Mouse (Mus musculus): ENCODE results near the gene Napsa. TPM values are rescaled to one million over a fixed set of nuclear protein-coding genes. Genes with fewer than 3 reads are reported as not detected.

The Napsa gene
- polyA plus RNA-seq, 1 experiment from 2014 or later: 2.1 TPM

- Histone ChIP-seq H3K4me1 (replicated peaks) (peaks cover 2% of the 10 kb centered on the region), H3K27ac (replicated peaks) (no peak overlapping the region), H3K4me2 (no peak overlapping the region), H3K27me3 (peaks cover 10% of the 10 kb centered on the region), H3K9ac (no peak overlapping the region), H3K9me3 (no peaks in the 10 kb centered on the region), H3K36me3 (no peaks in the 10 kb centered on the region), H3K4me3 (no peak overlapping the region)
- WGBS: 86% methylated on average over 25 of the region's 29 CpGs
- no peak for ATAC-seq (ENCODE audit: low FRiP score, low read depth)
Measured at GRCm38 (mm10) chr7:44532918-44533745, 39.0 kb upstream of the Napsa start.

DNA sequence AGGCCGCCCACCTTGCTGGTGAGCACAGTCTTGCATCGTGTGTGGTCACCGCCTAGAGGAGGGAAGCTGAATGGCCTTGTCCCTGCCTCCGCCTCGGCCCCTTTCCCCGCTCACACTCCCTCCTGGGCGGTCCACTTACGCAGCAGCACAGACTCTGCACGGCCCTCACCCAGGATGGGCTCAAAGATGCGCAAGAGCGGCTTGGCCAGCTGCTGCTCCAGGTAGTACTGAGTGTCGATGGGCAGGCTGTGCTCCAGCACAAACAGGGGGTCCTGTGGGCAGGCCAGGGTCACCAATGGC, 38.5 kb upstream of the Napsa start:
- no peak overlapping the region for H3K4me3 ChIP-seq
- H3K27me3 ChIP-seq: peaks cover 7% of the 10 kb centered on the region
- no peak overlapping the region for H3K27ac ChIP-seq (replicated peaks)
- H3K4me2 ChIP-seq: no peak overlapping the region
- no peak overlapping the region for H3K9ac ChIP-seq
- no peaks in the 10 kb centered on the region for H3K4me1 ChIP-seq (replicated peaks)
- H3K9me3 ChIP-seq: no peaks in the 10 kb centered on the region
- 81% methylated on average over 12 of the region's 12 CpGs for WGBS
- H3K36me3 ChIP-seq: no peaks in the 10 kb centered on the region
- ATAC-seq (ENCODE audit: low FRiP score, low read depth): no peak

- no peak for ATAC-seq (ENCODE audit: low FRiP score, low read depth)
- no peaks in the 10 kb centered on the region for H3K9me3 ChIP-seq
- H3K36me3 ChIP-seq: no peaks in the 10 kb centered on the region
- 91% methylated on average over 13 of the region's 13 CpGs for WGBS
- H3K4me1 ChIP-seq (replicated peaks): no peaks in the 10 kb centered on the region
- H3K27ac ChIP-seq (replicated peaks): no peak overlapping the region
- no peak overlapping the region for H3K4me2 ChIP-seq
- no peak overlapping the region for H3K4me3 ChIP-seq
- no peak overlapping the region for H3K9ac ChIP-seq
- H3K27me3 ChIP-seq: 0 out of 2 replicates have a peak, but pooled peaks cover 1% of the 10 kb centered on the region
Measured at GRCm38 (mm10) chr7:44534242-44534641, 37.9 kb upstream of the Napsa start.

- H3K9ac ChIP-seq: no peak overlapping the region
- no peak overlapping the region for H3K4me2 ChIP-seq
- no peaks in the 10 kb centered on the region for H3K4me1 ChIP-seq (replicated peaks)
- no peaks in the 10 kb centered on the region for H3K9me3 ChIP-seq
- H3K36me3 ChIP-seq: no peaks in the 10 kb centered on the region
- H3K27ac ChIP-seq (replicated peaks): no peak overlapping the region
- H3K27me3 ChIP-seq: no peaks in the 10 kb centered on the region
- ATAC-seq (ENCODE audit: low FRiP score, low read depth): no peak
- H3K4me3 ChIP-seq: no peak overlapping the region
- 93% methylated on average over 19 of the region's 19 CpGs for WGBS
Measured at GRCm38 (mm10) chr7:44534656-44535441, 37.3 kb upstream of the Napsa start.

DNA sequence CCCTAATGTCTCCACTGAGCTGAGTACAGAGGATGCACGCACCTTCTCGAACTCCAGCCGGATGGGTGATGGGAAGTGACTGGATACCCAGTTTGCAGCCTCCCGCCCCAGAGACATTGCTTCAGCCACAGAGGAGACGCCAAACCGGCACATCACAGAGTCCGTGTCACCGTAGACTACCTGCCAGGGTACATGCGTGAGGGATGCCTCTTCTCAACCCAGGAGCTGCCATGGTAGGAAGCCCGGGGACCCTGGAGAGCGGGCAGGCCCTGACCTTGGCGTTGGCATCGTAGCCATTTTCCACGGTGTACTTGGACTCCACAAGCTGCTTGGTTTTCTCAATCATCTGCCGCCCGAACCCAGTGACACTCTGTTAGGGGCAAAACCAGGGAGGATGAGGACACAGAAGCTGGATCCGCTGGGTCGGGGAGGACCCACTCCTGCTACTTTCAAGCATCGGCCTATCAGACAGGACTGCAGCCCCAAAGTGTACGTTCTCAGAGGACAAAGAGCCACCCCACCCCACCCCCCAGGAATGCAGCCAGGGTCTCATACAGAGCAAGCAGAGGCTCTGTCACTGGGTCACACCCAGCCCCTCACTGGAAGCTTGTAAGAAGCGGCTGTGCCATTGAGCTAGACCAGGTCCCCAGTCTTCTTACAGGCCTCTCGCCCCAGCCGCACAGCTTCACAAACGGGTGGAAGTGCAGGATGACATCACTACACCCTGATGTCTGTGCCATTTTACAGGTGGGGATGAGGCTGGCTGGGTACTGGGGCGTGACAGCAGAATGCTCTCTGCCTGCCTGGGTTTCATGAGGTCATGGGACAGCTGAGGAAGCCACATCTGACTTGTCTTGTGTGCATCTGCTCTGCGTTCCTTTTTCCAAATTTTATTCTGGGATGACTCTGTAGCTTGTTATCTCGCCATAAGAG, 36.3 kb upstream of the Napsa start:
- Histone ChIP-seq H3K9ac (no peak overlapping the region), H3K9me3 (no peaks in the 10 kb centered on the region), H3K4me1 (replicated peaks) (no peaks in the 10 kb centered on the region), H3K36me3 (peaks cover 3% of the 10 kb centered on the region; the same call in 1 of the 2 replicates), H3K4me3 (no peak overlapping the region), H3K27ac (replicated peaks) (no peak overlapping the region), H3K4me2 (no peak overlapping the region), H3K27me3 (no peaks in the 10 kb centered on the region)
- ATAC-seq (ENCODE audit: low FRiP score, low read depth): no peak
- WGBS: 92% methylated on average over 27 of the region's 27 CpGs

GRCm38 (mm10) chr7:44536590-44536968, 35.6 kb upstream of the Napsa start:
- H3K27ac ChIP-seq (replicated peaks): no peak overlapping the region
- H3K36me3 ChIP-seq: peaks cover 6% of the 10 kb centered on the region; the same call in 1 of the 2 replicates
- H3K27me3 ChIP-seq: no peaks in the 10 kb centered on the region
- H3K4me1 ChIP-seq (replicated peaks): no peaks in the 10 kb centered on the region
- no peak overlapping the region for H3K4me2 ChIP-seq
- H3K9ac ChIP-seq: no peak overlapping the region
- H3K4me3 ChIP-seq: no peak overlapping the region
- H3K9me3 ChIP-seq: no peaks in the 10 kb centered on the region
- WGBS: 77% methylated on average over 6 of the region's 6 CpGs
- ATAC-seq (ENCODE audit: low FRiP score, low read depth): no peak

DNA sequence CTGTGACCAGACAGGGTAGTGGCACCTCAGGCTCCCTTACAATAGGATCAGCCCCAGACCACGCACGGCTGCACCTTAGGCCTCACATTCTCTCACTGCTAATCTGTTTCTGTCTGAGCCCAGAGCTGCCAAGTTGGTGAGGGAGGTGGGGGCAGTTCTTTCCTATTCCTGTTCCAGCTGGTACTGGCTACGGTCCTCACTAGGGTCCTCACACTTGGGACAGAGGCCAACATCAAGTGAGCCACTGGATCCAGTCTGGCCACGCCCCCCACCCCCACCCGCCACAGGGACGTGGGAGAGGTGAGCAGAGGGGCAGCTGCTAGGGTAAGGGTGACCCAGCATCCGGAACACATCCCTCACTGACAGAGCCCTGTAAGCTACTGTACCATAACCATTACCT, 35.2 kb upstream of the Napsa start:
- Histone ChIP-seq H3K4me2 (no peak overlapping the region), H3K4me1 (replicated peaks) (no peaks in the 10 kb centered on the region), H3K4me3 (no peak overlapping the region), H3K9ac (no peak overlapping the region), H3K36me3 (peaks cover 6% of the 10 kb centered on the region; the same call in 1 of the 2 replicates), H3K9me3 (no peaks in the 10 kb centered on the region), H3K27ac (replicated peaks) (no peak overlapping the region), H3K27me3 (no peaks in the 10 kb centered on the region)
- no peak for ATAC-seq (ENCODE audit: low FRiP score, low read depth)
- WGBS: 84% methylated on average over 7 of the region's 7 CpGs

- Histone ChIP-seq H3K9ac (no peak overlapping the region), H3K4me2 (no peak overlapping the region), H3K9me3 (no peaks in the 10 kb centered on the region), H3K27me3 (no peaks in the 10 kb centered on the region), H3K36me3 (peaks cover 6% of the 10 kb centered on the region; the same call in 1 of the 2 replicates), H3K27ac (replicated peaks) (no peak overlapping the region), H3K4me3 (no peak overlapping the region), H3K4me1 (replicated peaks) (no peaks in the 10 kb centered on the region)
- 90% methylated on average over 13 of the region's 13 CpGs for WGBS
- no peak for ATAC-seq (ENCODE audit: low FRiP score, low read depth)
Measured at GRCm38 (mm10) chr7:44537496-44537895, 34.7 kb upstream of the Napsa start.

DNA sequence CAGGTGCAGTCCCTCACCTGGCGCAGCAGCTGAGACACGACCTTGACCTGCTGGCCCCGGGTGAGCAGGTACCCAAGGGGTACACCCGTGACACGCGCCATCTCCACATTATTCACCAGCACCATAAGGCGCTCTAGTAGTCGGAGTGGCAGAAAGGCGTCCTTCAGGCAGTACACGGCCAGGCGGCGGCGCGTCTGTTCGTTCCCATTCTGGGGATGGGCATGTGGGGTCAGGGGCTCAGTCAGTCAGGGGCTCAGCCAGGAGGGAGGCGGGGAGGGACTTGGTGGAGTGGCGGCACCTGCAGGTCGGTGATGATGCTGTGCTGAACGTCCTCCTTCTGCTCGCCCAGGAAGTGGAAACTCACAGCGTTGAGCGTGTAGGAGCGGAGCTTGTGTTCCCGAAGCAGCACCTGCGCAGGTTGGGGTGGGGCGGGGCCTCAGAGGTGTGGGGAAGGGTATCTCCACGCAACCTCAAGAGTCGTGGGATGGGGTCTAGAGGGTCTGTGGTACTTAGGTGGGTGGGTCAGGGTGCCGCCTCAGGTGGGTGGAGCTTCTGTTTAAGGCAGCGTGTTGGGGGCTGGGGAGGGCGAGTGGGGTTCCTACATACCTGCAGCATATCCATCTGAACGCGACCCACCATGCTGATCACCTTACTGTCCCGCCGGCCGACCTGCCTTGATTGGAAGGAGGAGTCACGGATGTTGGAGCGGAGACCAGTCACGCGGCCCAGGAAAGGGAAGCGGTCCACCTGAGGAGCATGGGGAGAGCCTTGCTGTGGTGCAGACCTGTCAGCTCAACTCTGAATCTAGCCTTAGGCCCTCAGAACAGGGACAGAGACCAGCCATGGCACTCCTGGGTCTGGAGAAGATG, 33.2 kb upstream of the Napsa start:
- ATAC-seq (ENCODE audit: low FRiP score, low read depth): no peak
- Histone ChIP-seq H3K4me2 (no peak overlapping the region), H3K36me3 (peaks cover 6% of the 10 kb centered on the region; the same call in 1 of the 2 replicates), H3K27ac (replicated peaks) (no peak overlapping the region), H3K4me3 (no peak overlapping the region), H3K9ac (no peak overlapping the region), H3K4me1 (replicated peaks) (no peaks in the 10 kb centered on the region), H3K27me3 (no peaks in the 10 kb centered on the region), H3K9me3 (no peaks in the 10 kb centered on the region)
- 92% methylated on average over 41 of the region's 41 CpGs for WGBS

GRCm38 (mm10) chr7:44542555-44542954, 29.6 kb upstream of the Napsa start:
- H3K27ac ChIP-seq (replicated peaks): no peak overlapping the region
- no peak overlapping the region for H3K9ac ChIP-seq
- H3K36me3 ChIP-seq: peaks cover 6% of the 10 kb centered on the region; the same call in 1 of the 2 replicates
- peaks cover 3% of the 10 kb centered on the region for H3K4me1 ChIP-seq (replicated peaks)
- H3K27me3 ChIP-seq: no peaks in the 10 kb centered on the region
- WGBS: 96% methylated on average over 11 of the region's 11 CpGs
- no peaks in the 10 kb centered on the region for H3K9me3 ChIP-seq
- no peak overlapping the region for H3K4me3 ChIP-seq
- no peak overlapping the region for H3K4me2 ChIP-seq
- no peak for ATAC-seq (ENCODE audit: low FRiP score, low read depth)

GRCm38 (mm10) chr7:44543071-44543470, 29.1 kb upstream of the Napsa start:
- no peaks in the 10 kb centered on the region for H3K9me3 ChIP-seq

More at GRCm38 (mm10) chr7:44543071-44543470, 29.1 kb upstream of the Napsa start:
- Histone ChIP-seq H3K27ac (replicated peaks) (no peak overlapping the region), H3K4me3 (no peak overlapping the region), H3K4me1 (replicated peaks) (peaks cover 8% of the 10 kb centered on the region), H3K4me2 (no peak overlapping the region), H3K9ac (no peak overlapping the region), H3K27me3 (no peaks in the 10 kb centered on the region), H3K36me3 (peaks cover 6% of the 10 kb centered on the region; the same call in 1 of the 2 replicates)
- 76% methylated on average over 12 of the region's 12 CpGs for WGBS
- no peak for ATAC-seq (ENCODE audit: low FRiP score, low read depth)
